Mouse (Mus musculus): ENCODE measurements at regions not wholly inside any gene's neighbourhood (a gene's known extent, or its start where the extent isn't known, plus 50 kb on each side); places are given as distances from the start of the nearest gene placed in this dataset.
"Not testable (repeated sequence)": the region's sequence is repeated elsewhere in the genome, so short reads cannot be mapped to it uniquely, and the experiment has no call there.

- no peak for DNase-seq
- intact Hi-C loops (cut with DNase I) = no loop called here
Measured at GRCm38 (mm10) chr16:8246445-8246844, 178.5 kb downstream of the Tmem114 start.

DNA sequence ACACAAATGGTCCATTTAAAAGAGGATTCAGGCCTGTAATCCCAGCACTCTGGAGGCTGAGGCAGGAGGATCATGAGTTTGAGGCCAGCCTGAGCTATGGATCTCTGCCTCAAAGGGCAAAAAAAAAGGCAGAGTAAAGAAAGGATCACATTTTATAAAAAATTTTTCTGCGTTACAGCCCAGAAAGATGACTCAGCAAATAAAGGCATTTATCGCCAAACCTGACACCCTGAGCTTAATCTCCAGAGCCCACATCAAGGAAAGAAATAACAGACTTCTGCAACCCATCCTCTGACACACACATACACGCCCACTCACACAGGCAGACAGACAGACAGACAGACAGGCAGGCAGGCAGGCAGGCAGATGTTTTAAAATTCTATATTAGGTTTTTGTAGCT is 179.3 kb downstream of the Tmem114 start:
- intact Hi-C loops (cut with DNase I) = no loop called here
- no peak for DNase-seq

GRCm38 (mm10) chr16:8234351-8234750 is 190.6 kb downstream of the Tmem114 start:
- no peak for DNase-seq
- intact Hi-C loops (cut with DNase I) = no loop called here

DNA sequence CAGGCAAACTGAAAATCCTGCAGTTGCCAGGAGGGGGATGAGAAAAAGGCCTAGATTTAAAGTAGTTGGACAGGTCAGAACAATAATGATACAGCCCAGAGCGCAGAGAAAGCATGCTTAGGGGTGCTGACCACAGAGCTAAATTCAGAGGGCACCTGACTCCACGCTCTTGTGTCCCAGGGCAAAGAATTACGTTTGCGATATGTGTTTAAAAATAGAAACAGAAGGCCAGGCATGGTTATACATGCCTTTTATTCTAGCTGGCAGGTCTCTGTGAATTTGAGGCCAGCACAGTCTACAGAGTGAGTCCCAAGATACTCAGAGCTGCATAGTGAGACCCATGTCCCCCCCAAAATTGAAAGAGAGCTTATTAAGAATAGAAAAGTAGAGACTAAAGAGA is 192.9 kb downstream of the Tmem114 start:
- no peak for DNase-seq
- intact Hi-C loops (cut with DNase I) = no loop called here

DNA sequence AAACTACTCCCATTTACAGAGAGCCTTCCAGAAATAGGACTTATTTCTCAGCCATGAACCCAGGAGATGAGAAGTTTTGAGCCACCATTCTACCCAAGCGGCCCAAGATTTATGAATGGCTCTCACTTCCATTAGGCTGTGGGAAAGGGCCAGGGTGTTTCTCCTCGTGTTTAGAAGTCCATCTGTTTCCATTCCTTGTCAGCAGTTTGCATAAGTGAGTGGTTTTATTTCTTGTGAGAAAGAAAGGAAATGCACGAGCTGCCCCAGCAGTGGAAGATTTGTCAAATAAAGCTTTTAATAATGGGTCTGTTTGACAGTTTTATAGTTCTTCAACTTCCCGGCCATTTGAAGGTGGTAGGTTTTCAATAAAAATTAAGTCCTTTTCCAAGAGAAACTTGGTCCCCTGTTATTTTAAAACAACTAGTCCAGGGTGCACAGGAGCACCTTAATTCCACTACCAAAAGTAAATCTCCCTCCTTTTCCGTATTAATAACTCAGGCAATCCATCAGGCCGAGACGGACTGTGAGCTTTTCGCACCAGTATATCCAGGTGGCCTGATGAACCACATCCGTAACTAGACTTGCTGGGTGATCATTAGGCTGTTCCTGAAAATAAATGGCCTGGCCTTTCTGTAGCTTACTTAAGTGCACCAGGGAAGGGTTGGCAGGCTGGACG is 201.2 kb downstream of the Tmem114 start:
- no peak for DNase-seq
- intact Hi-C loops (cut with DNase I) = no loop called here

- intact Hi-C loops (cut with DNase I) = no loop called here
- DNase-seq = peak; percentile 39 to 51
Measured at GRCm38 (mm10) chr16:8208251-8209181, 216.4 kb downstream of the Tmem114 start.

DNA sequence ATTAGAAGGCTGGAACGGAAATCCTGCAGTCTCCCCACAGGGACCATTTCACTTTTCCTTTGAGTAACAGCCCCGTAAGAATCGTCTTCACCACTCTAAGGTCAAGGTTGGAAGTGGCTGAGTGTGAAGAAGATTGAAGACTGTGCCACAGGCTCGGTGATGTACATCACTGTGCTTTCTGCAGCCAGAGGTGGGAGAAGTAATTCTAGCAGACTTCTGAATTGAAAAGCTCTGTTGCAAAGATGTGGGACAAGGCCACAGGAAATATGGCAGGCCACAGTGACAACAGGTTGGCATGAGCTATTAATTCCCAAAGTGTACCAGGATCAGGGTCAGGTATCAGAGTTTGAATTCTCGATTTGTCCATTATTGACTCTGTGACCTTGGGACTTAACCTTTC is 219.9 kb downstream of the Tmem114 start:
- intact Hi-C loops (cut with DNase I) = no loop called here
- no peak for DNase-seq

DNA sequence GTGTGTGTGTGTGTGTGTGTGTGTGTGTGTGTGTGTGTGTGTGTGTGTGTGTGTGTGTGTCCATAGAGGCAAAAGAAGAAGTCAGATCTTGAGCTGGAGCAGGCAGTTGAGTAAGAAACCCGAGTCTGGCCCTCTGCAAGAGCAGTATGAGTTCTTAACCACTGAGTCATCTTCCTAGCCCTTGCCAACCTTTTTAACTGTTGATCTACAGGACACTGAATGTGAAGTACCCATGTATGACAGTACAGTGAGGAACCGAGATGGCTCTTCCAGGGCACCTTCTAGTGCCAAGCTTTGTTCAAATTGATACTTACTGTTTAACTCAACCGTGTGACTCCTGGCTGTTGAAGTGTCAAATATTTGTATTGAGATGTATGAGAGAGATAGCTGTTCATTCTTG is 223.6 kb downstream of the Tmem114 start:
- intact Hi-C loops (cut with DNase I) = no loop called here

GRCm38 (mm10) chr16:8198771-8199562 is 226.0 kb downstream of the Tmem114 start:
- DNase-seq = no peak

More for the DNA sequence above, 223.6 kb downstream of the Tmem114 start:
- no peak for DNase-seq

DNA sequence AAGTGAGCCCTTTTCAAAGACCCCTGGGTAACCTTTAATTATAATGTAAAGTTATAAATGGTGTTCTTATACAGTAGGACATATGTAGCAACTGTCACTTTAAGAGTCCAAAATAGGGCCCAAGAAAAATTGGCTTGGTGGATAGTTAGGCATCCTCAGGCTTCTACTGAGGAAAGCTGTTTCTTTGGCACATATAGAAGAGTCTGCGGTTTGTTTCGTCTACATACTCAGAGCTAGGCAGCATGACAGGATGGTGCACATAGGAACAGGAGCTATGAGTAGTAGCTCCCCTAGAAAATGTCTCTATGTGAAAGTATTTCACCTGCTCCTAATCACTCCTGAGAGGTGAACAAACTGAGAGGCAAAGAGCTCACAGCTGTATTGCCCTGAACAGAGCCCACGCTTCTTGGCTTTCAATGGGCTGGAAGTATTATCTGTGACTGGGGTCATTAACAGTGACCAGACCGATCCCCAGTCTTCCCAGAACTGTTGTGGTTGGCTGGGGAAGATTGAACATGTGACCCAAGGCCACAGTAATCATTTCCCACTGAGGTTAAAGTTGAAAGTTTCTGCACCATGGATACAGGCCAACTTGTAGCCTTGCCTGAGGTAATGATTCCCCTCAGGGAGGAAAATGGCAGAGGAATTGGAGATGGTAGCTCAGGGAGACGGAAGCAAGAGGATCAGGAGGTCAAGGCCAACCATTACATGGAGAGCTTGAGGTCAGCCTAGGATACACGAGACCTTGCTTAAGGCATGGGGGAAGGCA is 235.3 kb downstream of the Tmem114 start:
- intact Hi-C loops (cut with DNase I) = no loop called here
- peak in 1 of 2 experiments; percentile 5 for DNase-seq

More at GRCm38 (mm10) chr16:8198771-8199562, 226.0 kb downstream of the Tmem114 start:
- intact Hi-C loops (cut with DNase I) = no loop called here

DNA sequence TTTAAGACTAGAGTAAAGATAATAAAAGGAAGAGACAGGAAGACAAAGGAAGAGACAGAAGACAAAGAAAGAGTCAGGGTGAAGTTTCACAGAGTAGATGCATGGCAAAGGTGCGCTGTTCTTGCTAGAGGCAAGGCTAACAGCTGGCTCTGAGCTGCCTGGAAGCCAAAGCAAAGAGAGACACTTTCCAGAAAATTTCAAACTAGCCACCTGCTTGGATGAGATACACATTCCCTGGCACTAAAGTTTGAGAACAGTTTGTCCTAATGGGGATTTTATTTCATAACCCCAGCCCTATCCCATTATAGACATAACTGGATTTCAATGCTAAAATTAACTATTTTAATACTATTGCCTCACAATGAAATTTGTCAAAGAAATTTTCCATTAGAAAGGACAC is 235.9 kb downstream of the Tmem114 start:
- DNase-seq = peak in 1 of 2 experiments; percentile 5
- intact Hi-C loops (cut with DNase I) = no loop called here

DNA sequence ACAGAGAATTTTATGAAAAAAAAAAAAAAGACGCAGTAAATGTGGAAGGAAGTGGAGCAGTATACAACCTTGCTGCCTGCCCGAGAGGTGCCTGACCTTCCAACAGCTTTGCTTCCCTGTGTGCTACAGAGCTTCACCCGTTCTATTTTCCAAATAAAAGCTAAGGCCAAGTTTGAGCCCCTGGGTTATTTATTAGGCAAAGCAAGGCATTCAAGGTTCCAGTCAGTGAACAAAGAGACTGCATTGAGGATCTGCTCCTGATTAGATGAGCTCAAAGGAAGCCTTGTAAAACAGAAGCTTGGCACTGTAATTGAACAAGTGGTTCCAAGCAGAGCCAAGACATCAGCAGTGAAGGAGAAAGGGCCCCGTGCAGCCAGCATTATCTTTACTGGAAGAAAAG is 236.4 kb downstream of the Tmem114 start:
- DNase-seq = no peak
- intact Hi-C loops (cut with DNase I) = no loop called here

GRCm38 (mm10) chr16:8184781-8185180 is 240.2 kb downstream of the Tmem114 start:
- DNase-seq = no peak
- intact Hi-C loops (cut with DNase I) = no loop called here

DNA sequence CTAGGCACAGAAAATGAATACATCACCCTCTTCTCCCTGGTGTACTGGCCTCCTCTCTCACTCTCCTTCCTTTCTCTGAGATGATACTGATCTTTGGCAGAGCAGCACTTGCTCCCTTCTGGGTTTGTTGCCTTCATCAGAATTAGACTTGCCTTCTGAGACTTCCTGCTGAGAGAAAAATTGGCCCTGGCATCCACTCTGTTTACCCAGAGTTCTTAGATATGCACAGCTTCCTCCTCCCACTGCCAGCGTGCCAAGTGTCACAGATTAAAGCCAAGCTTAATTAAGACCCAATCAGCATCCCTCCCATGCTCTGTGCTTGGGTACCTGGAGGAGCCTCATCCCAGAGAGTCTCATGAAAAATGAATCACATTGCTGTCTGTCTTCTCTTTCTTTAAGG is 246.0 kb downstream of the Tmem114 start:
- DNase-seq = no peak
- intact Hi-C loops (cut with DNase I) = no loop called here

DNA sequence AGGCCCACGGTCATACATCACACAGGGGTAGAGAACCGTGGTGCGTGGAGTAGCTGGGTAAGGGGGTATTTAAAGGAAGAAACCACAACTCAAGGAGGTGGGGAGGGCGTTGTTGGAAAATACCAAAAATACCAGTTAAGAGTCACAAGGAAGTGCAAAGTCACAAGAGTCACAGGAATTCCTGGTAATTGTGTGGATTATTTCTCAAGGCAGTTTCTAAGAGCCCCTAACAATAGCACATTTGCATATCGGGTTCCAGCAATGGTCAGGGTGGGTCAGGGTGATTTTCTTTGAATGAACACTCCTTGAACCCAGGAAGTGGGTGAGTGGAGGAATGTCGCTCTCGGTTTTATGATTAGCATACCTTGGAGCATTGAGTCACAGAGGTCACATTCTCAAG is 247.7 kb downstream of the Tmem114 start:
- intact Hi-C loops (cut with DNase I); DNase-seq: not testable (repeated sequence)

- DNase-seq = no peak
- intact Hi-C loops (cut with DNase I) = no loop called here
Measured at GRCm38 (mm10) chr16:8176126-8176525, 248.8 kb downstream of the Tmem114 start.
